Mouse (Mus musculus): ENCODE measurements around the gene Hoxa10. TPM values are rescaled to one million over a fixed set of nuclear protein-coding genes. Genes with fewer than 3 reads are reported as not detected.

Hoxa10 gene
- total RNA-seq, 1 experiment, result 0.80 TPM

- H3K9ac ChIP-seq (ENCODE audit: insufficient read depth, low read depth, low read length, poor library complexity, severe bottlenecking), result no peak overlapping the region
- H3K27ac ChIP-seq (ENCODE audit: insufficient read depth, low read depth, low read length, poor library complexity, severe bottlenecking), result no peak overlapping the region
- no peak overlapping the region for H3K4me3 ChIP-seq (ENCODE audit: insufficient read depth in 1 of 2, low read depth in 1 of 2, low read length in 2 of 2, poor library complexity in 1 of 2, severe bottlenecking in 1 of 2)
- H3K9me3 ChIP-seq (ENCODE audit: control insufficient read depth, insufficient read depth, low read depth, low read length), result no peaks in the 10 kb centered on the region
- H3K36me3 ChIP-seq (ENCODE audit: control insufficient read depth, insufficient read depth, low read length, poor library complexity, severe bottlenecking), result no peaks in the 10 kb centered on the region
- H3K4me1 ChIP-seq (ENCODE audit: control insufficient read depth in 2 of 2, insufficient read depth in 2 of 2, low read length in 2 of 2, poor library complexity in 1 of 2), result peaks cover 0 to 6% of the 10 kb centered on the region in 2 experiments; a peak in 2 of 4 replicates
- in situ Hi-C loops (cut with MboI; ENCODE audit: low sequenced_read_pairs in 2 of 2, unreplicated experiment in 2 of 2), result no loop called here
- TF ChIP-seq ZNF384 (IDR thresholded peaks at IDR 0.05; ENCODE audit: low read depth, low read length), result no peak
- TF ChIP-seq MAFK (IDR thresholded peaks at IDR 0.05; ENCODE audit: insufficient read depth, low read depth, low read length), result no peak
- TF ChIP-seq CHD2 (IDR thresholded peaks at IDR 0.05; ENCODE audit: low read depth, low read length), result no peak
- DNase-seq (ENCODE audit: low read depth, low spot score), result no peak
Observed at GRCm38 (mm10) chr6:52243681-52244121, 3.0 kb upstream of the Hoxa10 start.

- Histone ChIP-seq H3K9me3 (ENCODE audit: control insufficient read depth, insufficient read depth, low read depth, low read length) (no peaks in the 10 kb centered on the region), H3K4me3 (ENCODE audit: insufficient read depth in 1 of 2, low read depth in 1 of 2, low read length in 2 of 2, poor library complexity in 1 of 2, severe bottlenecking in 1 of 2) (no peak overlapping the region), H3K9ac (ENCODE audit: insufficient read depth, low read depth, low read length, poor library complexity, severe bottlenecking) (no peak overlapping the region), H3K4me1 (ENCODE audit: control insufficient read depth in 2 of 2, insufficient read depth in 2 of 2, low read length in 2 of 2, poor library complexity in 1 of 2) (peaks cover 0 to 6% of the 10 kb centered on the region in 2 experiments; a peak in 2 of 4 replicates), H3K27ac (ENCODE audit: insufficient read depth, low read depth, low read length, poor library complexity, severe bottlenecking) (no peak overlapping the region), H3K36me3 (ENCODE audit: control insufficient read depth, insufficient read depth, low read length, poor library complexity, severe bottlenecking) (no peaks in the 10 kb centered on the region)
- no peak for DNase-seq (ENCODE audit: low read depth, low spot score)
- in situ Hi-C loops (cut with MboI; ENCODE audit: low sequenced_read_pairs in 2 of 2, unreplicated experiment in 2 of 2), result no loop called here
- TF ChIP-seq ZC3H11A (IDR thresholded peaks at IDR 0.05; ENCODE audit: borderline replicate concordance, low read depth, low read length), result no peak
- TF ChIP-seq CHD2 (IDR thresholded peaks at IDR 0.05; ENCODE audit: low read depth, low read length), result no peak
- TF ChIP-seq HCFC1 (IDR thresholded peaks at IDR 0.05; ENCODE audit: borderline replicate concordance, insufficient read depth, low read length), result no peak
- TF ChIP-seq MAFK (IDR thresholded peaks at IDR 0.05; ENCODE audit: insufficient read depth, low read depth, low read length), result no peak
- no peak for TF ChIP-seq ZNF384 (IDR thresholded peaks at IDR 0.05; ENCODE audit: low read depth, low read length)
Observed at GRCm38 (mm10) chr6:52242801-52243332, 2.2 kb upstream of the Hoxa10 start.

DNA sequence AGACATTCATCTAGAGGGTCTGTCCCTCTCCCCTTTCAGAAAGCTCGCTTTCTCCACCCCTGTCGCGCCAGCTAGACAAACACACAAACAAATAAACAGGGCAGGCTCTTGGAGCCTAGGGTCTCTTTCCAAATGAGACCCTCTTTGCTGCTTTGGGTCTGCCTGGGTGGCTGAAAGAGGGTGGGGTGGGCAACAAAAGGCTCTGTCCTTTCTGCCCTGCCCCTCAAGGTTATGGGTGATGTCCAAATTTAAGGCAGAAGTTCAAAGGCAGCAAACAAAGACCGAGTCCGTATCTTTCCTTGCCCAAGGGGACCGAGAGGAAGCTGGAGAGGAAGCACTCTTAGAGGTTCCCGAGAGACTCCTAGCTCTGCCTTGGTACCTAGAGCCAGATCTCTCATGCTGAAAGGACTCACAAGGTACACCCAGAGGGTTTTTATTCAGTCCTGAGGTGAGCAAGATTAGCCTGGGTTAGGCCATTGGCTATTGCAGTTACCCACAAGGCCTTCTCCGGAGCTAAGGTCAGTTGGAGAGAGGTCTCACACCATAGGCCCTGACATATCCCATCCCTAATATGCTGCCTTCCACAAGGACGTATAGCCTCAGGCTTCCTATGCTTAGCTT lies 457 bp upstream of the Hoxa10 start:
- no peak for DNase-seq (ENCODE audit: low read depth, low spot score)
- Histone ChIP-seq H3K9ac (ENCODE audit: insufficient read depth, low read depth, low read length, poor library complexity, severe bottlenecking) (no peak overlapping the region), H3K36me3 (ENCODE audit: control insufficient read depth, insufficient read depth, low read length, poor library complexity, severe bottlenecking) (no peaks in the 10 kb centered on the region), H3K4me1 (ENCODE audit: control insufficient read depth in 2 of 2, insufficient read depth in 2 of 2, low read length in 2 of 2, poor library complexity in 1 of 2) (peaks cover 0 to 6% of the 10 kb centered on the region in 2 experiments; a peak in 2 of 4 replicates), H3K4me3 (ENCODE audit: insufficient read depth in 1 of 2, low read depth in 1 of 2, low read length in 2 of 2, poor library complexity in 1 of 2, severe bottlenecking in 1 of 2) (no peak overlapping the region), H3K27ac (ENCODE audit: insufficient read depth, low read depth, low read length, poor library complexity, severe bottlenecking) (no peak overlapping the region), H3K9me3 (ENCODE audit: control insufficient read depth, insufficient read depth, low read depth, low read length) (no peaks in the 10 kb centered on the region)
- in situ Hi-C loops (cut with MboI; ENCODE audit: low sequenced_read_pairs in 2 of 2, unreplicated experiment in 2 of 2), result no loop called here
- TF ChIP-seq ZNF384 (IDR thresholded peaks at IDR 0.05; ENCODE audit: low read depth, low read length) (no peak), HCFC1 (IDR thresholded peaks at IDR 0.05; ENCODE audit: borderline replicate concordance, insufficient read depth, low read length) (no peak), MAFK (IDR thresholded peaks at IDR 0.05; ENCODE audit: insufficient read depth, low read depth, low read length) (no peak), CHD2 (IDR thresholded peaks at IDR 0.05; ENCODE audit: low read depth, low read length) (no peak), ZC3H11A (IDR thresholded peaks at IDR 0.05; ENCODE audit: borderline replicate concordance, low read depth, low read length) (no peak)

DNA sequence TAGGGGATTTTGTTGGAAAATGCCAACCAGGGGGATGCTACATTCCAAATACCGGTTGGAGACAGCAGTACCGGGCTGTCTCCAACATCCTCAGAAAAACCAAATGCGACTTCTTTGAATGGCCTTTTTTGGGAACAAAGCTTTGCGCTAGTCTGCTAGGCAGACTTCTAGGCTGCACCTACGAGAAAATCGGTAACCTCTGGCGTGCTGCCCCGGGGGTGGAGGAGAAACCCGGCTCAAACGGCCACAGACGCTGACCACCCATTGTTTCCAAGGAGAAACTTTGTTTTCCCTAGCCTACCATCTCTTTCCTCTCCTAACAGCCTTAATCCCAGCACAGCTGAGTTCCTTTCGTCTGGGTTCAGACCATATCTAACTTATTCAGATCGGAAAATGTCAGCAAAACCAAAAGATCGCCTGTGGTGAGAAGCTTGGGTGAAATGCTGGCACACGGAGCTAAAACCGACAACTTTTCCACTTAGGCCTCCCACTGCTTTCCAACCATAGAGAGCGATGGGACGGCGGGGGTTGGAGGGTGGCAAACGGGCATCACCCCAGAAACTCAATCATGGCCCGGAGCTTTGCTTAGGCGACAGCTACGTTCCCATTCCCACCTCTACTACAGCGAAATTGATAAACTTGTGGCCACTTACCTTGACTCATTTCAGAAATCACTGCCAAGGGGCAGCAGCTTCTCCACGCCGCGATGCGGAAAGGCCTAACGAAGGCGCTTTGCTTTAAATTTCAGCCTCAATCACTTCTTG lies 847 bp downstream of the Hoxa10 start:
- H3K4me3 ChIP-seq (ENCODE audit: insufficient read depth in 1 of 2, low read depth in 1 of 2, low read length in 2 of 2, poor library complexity in 1 of 2, severe bottlenecking in 1 of 2), result peak overlapping the region in 1 of 2 experiments; percentile 30; a peak in 1 of 4 replicates
- DNase-seq (ENCODE audit: low read depth, low spot score), result no peak
- no peaks in the 10 kb centered on the region for H3K36me3 ChIP-seq (ENCODE audit: control insufficient read depth, insufficient read depth, low read length, poor library complexity, severe bottlenecking)
- in situ Hi-C loops (cut with MboI; ENCODE audit: low sequenced_read_pairs in 2 of 2, unreplicated experiment in 2 of 2), result no loop called here
- no peak for TF ChIP-seq ZNF384 (IDR thresholded peaks at IDR 0.05; ENCODE audit: low read depth, low read length)
- TF ChIP-seq CHD2 (IDR thresholded peaks at IDR 0.05; ENCODE audit: low read depth, low read length), result no peak
- TF ChIP-seq MAFK (IDR thresholded peaks at IDR 0.05; ENCODE audit: insufficient read depth, low read depth, low read length), result no peak
- no peak for TF ChIP-seq ZC3H11A (IDR thresholded peaks at IDR 0.05; ENCODE audit: borderline replicate concordance, low read depth, low read length)
- TF ChIP-seq HCFC1 (IDR thresholded peaks at IDR 0.05; ENCODE audit: borderline replicate concordance, insufficient read depth, low read length), result no peak
- no peak overlapping the region for H3K9ac ChIP-seq (ENCODE audit: insufficient read depth, low read depth, low read length, poor library complexity, severe bottlenecking)
- no peak overlapping the region for H3K27ac ChIP-seq (ENCODE audit: insufficient read depth, low read depth, low read length, poor library complexity, severe bottlenecking)
- peaks cover 0 to 6% of the 10 kb centered on the region in 2 experiments; a peak in 2 of 4 replicates for H3K4me1 ChIP-seq (ENCODE audit: control insufficient read depth in 2 of 2, insufficient read depth in 2 of 2, low read length in 2 of 2, poor library complexity in 1 of 2)
- H3K9me3 ChIP-seq (ENCODE audit: control insufficient read depth, insufficient read depth, low read depth, low read length), result no peaks in the 10 kb centered on the region
